Mouse (Mus musculus) kidney, adult 18-20 months (tissue): ENCODE measurements at regions not wholly inside any gene's neighbourhood (a gene's known extent, or its start where the extent isn't known, plus 50 kb on each side); places are given as distances from the start of the nearest gene placed in this dataset.

ENCODE experiments used
- DNase-seq: peaks from one replicate; pipeline ENCODE4 v3.0.0; 2021

DNA sequence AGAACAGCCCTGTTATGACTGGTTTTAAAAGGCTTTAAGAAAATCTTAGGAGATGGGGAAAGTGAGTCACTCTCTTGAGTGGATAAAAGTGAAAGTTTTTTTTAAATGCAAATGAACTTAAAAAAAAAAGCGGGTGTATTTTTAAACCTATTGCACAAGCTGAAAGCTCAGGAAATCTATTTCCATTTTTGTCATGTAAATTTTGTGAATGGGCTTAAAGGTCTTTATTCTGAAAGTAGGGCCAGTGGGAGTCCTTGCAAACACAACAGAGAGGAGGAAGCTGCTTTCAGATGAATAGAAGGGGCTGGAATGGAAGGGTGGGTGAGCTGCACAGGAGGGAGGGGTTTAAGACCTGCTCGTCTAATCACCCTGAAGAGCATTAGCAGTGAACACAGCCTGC is 62.9 kb downstream of the Fam84a start:
- no peak for DNase-seq

DNA sequence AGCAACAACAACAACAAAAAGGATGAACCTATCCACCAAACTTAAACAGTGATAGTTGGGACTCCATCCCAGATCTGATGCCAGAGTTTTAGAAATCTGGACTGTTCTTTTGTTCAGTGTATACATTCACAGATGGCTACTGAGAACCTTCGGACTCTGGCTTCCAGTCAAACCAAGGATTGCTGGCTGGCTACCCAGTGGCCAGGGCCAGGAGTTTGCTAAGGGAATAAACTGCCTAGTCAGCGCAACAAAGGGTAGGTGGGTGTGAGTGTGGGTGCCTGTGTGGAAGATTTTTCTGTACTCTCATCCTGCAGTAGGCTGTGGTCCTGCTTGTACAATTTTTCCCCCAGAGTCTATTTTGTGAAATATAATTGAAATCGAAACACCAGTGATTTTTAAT is 69.1 kb downstream of the Fam84a start:
- no peak for DNase-seq

DNA sequence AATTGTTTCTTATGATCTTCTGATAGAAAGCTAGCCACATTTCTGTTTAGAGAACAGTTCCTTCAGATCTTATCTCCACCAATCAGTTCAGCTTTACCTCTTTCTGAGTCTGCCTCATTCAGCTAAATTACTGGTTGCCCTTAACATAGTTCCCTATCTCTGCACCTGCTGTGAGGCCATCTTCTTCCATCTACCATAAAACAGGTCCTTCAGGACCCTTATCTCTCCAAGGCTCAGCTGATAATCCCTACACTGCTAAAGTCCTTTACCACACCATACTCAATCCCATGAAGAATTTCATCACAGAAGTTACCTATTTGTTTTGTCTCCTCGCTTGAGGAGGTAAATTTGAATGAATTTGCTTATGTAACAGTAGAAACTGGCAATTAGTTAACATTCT is 72.0 kb downstream of the Fam84a start:
- DNase-seq = no peak

DNA sequence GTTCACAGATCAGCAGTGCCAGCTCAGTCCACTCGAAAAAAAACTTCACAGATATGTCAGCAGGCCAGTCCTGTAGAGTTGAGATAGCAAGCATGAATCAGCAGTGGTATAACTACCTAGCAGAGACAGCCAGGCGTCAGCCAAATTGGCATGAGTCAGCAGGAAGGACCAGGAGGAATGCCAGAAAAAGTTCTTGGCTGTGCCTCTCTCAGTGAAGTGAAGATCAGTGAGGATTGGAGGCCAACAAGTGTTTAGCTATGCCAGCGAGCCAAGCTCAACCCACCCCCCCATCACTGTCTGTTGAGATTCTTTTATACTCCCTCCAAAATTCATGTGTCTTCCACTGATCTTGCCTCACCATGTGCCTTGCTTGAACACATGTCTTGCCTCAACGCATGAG is 82.8 kb downstream of the Fam84a start:
- DNase-seq = no peak

DNA sequence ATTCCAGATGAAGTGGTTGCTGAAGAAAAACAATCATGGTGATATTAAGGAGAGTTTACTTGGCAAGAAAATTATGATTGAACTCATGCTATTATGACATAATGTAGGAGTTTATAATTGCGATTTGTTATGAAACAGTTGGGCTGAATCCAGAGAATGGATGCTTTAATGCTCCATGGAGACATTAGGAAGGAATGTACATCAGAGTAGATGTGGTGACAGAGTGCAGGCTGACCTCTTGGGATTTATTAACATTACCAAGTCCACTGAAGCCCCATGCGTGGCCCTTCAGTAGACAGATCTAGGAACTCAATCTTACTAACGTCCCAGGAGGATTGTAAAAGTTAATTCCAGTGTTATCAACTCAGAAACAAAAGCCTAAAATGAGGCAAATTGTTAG is 86.5 kb downstream of the Fam84a start:
- no peak for DNase-seq

DNA sequence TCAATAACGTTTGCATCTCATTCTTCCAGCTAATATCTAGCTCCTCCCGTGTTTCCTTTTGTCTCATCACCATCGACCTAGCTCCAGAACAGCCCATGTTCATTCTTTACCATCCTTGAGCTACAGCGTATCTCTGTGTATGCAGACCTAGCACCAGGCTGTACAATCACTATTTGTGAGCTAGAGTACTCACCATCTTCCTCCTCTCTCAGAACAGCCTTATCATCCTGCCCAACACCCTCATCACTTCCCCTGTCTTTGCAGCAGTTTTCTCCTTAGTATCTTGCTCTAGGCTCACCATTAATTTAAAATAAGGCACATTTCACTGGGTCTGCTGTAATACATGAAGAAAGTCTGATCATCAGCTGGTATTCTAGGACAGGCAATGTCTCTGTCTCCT is 88.6 kb downstream of the Fam84a start:
- no peak for DNase-seq

DNA sequence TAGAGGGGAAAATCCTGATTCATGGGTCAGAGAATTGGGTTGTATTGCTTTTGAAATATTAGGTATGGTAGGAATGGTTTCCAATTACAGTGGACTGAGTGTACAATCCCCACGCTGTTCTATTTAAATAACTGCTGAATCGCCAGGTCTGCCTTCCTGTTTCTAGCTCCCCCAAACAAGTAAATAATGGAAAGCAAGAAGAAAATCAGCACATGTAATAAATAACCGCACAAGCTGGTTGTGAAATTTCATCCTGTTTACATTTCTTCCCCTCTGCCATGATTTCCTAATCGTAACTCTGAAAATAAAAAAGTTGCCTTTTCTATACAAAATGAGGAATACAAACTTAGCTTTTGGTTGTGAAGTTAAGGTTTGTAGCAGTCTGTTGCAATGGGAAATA is 95.7 kb downstream of the Fam84a start:
- no peak for DNase-seq

DNA sequence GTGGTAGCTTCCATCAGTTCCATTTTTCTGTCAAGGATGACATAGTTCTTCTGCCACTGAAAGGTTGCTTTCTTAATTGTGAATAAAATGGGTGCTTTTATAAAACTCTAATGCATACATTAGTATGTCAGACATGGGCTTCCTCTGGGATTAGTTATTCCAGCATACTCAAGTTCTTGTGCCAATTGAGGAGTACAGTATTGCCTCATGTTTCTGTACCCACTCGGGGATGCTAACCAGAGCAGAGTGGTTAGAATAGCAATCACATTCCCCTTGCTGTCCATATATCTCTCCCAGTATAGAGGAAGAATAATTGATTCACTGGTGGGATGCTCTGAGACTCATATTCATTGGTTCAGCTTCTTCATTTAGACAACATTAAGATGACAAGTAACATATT is 119.5 kb downstream of the Fam84a start:
- no peak for DNase-seq

DNA sequence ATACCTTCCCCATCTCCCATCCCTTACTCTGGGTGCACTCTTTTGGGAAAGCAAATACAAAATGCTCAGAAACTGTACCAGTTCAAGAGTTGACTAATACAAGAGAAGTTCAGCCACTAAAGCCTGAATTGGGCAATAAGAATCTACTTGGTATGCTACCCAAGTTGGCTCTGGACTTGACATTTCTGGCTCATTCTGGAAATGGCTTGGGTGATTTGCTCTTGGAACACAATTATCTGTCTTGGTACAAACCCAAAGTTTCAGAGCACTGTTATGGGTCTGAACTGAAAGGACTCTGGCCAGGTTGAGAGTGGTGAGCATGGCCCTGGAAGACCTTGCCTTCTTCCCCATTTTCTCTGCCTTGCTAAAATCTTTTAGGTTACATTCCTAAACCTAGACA is 136.6 kb downstream of the Fam84a start:
- no peak for DNase-seq

DNA sequence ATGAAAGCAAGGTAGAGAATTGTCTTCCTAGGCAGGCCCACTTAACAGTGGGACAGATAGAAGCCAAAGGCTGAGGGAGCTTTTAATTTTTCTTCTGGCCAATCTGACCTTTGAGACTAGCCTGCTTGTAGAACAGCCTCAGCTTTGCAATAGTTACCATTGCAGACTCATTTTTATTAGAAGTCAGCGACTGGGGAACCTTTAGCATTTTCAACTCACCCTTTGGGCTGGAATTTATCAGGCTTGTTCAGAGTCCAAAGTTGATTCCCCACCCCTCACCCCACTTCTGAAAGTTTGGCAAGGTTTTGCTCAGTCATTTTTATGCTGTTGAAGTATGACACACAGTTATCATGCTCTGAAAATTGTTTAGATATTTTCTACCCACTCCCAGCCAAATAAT is 145.9 kb downstream of the Fam84a start:
- DNase-seq = peak; percentile 2

DNA sequence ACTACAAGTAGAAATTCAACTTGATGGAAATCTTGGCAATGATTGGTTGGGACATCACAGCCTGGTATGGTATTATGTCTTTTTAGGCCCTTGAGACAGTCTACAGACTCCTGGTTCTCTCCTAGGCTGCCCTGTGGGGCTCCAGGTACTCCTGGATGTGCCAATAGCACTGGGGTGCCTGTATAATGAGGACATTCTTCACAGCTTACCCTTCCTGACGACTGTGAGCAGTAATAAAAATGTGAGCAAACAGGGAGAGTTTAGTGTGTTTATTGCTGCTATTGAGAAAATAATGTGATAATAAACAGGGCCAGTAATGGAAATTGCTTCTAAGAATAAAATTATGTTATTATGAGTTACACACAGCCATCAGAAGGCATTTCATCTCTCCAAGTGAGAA is 150.2 kb downstream of the Fam84a start:
- DNase-seq = no peak

DNA sequence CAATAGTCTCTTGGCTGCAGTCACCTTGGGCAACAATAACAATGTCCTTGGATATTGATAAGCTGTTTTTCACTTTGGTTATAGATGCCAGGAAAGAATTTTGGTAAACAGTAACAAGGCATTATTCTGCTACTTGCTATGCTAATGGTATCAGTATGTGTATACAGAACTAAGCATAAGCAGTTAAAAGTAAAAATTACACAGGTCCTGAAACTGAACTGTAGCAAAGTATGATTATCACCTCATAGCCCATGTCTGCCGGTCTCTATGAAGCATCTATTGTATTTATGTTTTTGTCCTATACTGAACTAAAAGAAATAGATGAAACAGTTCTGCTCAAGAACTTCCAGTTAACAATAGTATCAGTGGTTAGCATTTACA is 167.5 kb downstream of the Fam84a start:
- no peak for DNase-seq

DNA sequence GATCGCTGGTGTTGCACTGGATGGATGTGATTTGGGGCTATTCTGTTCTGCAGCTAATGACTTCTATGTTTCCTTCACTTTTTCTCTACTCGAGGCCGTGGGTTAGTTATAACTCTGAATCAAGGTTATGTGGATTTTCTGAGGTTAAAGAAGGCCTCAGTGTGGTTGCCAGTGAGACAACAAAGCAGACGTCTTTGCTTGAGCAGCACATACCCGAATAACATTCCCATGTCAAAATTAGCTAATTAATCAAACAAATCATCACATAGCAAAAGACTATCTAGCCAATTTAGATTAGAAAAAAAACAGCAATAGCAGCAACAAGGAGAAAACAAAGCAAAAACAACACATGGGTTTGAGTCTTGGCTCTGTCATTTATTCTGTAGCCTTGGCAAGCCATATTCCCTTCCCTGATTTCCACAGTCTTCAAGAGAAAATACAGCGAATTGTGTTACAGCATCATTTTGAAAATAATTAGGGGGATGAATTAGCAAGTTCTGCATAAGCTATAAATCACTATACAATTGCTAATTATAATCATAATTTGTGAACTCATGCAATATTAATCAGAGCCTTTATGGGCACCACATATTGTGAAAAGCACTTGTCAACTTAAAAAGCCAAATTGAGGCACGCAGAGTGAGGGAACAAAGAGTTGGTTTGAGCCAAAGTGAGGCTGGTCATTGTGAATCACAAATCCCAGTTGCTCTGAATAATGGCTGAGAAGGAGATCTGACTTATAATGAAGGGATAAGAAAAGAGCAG is 168.0 kb downstream of the Fam84a start:
- DNase-seq = no peak

DNA sequence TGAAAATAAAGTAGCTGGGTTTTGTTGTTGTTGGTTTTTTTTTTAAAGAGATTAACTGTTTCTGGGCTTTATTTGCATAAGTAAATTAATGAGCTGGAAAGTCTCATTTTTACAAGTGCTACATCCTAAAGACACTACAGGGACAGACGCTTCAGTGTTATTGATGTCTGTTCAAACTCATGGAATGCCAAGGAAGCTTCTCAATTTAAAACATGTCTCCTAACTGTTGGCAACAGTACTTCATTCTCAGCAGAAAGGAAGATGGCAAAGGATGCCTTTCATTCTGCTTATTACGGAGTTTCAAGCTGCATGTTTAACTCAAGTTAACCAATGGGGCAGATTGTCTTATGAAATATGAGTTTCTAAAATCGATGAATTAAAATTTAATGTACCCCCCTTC is 187.3 kb downstream of the Fam84a start:
- DNase-seq = no peak

DNA sequence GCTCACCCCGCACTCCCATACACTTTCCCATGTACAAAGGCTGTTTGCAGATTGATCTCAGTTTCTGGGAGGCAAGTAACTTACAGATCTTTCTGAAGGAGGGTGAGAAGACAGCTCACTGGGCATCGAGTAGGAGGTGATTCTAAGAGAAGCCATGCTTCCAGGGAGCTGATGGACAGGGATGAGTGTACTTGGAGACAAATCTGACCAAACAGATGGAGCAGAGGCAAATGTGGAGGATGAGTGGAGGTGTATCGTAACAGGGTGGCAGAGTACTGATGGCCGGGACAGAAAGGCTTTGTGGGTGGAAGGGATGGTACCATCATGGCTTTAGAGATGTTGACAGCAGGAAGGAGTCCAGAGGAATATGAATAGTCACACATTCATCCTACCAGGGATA is 212.4 kb downstream of the Fam84a start:
- DNase-seq = no peak

DNA sequence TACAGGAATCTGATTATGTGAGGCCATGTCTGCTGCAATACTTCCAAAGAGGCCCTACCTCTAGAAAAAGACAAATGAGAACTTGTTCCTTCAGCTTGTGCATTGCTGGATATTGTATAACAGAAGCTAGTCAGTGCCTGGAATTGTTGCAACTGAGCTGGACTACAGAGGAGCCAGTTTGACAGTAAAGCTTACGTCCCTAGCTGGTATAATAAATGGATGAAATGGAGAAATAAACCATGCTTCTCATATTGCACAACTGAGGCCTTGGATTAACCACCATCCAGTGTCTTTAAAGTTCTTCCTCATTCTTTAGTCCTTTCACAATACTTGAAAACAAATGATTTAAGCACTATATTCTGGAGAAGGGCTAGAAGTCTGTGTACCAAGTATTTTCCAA is 230.8 kb downstream of the Fam84a start:
- no peak for DNase-seq

DNA sequence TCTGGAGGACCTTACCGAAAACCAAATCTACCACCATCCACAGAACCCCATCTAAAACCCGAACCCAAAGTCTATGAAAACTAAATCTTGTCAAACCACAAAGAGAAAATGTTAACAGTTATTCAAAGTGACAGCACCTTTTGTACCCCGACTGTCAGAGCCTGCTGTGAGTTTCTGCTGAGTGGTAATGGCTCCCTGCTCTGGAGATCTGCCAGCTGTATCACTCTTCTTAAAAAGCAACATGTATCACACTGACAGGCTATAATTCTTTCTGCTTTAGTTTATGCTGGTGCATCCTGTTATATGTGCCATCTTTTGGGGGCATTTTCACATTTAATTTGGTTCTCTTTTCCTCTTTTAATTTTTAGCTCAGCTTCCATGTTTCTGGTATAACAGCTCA is 268.5 kb downstream of the Fam84a start:
- no peak for DNase-seq

DNA sequence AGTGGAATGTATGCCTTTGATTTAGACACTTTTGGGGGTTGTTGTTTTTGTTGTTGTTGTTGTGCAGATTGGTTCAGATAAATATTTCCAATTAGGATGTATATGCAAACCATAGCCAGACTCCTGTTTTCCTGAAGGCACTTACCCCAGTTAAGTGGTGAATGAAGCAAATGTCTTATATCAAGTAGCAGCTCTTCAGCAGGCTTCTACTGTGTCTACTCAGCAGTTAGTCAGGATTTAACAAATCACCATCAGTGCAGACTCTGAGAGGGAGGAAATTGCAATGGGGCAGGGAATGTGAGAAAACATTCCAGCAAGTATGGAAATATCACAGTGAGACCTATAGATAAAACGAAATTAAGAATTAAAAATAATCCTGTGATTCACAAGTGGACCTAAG is 282.7 kb downstream of the Fam84a start:
- DNase-seq = no peak

DNA sequence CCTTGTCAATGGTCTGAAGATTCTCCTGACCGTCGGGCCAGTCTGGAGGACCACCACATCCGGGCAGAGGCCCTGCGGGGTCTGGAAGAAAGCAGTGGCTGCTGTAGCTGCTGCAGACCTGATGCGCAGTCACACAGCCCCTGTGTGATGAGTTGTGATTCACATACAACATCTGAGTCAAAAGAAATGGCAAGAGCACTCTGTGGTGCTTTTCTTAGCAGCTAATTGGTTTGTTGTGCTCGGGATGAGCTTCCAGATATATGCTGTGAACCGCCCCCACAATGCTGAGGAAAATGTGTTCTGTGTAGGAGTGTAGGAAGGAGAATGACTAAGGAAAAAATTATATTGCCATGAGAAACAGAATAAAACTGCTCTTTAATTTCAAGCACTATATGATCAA is 290.6 kb downstream of the Fam84a start:
- no peak for DNase-seq

DNA sequence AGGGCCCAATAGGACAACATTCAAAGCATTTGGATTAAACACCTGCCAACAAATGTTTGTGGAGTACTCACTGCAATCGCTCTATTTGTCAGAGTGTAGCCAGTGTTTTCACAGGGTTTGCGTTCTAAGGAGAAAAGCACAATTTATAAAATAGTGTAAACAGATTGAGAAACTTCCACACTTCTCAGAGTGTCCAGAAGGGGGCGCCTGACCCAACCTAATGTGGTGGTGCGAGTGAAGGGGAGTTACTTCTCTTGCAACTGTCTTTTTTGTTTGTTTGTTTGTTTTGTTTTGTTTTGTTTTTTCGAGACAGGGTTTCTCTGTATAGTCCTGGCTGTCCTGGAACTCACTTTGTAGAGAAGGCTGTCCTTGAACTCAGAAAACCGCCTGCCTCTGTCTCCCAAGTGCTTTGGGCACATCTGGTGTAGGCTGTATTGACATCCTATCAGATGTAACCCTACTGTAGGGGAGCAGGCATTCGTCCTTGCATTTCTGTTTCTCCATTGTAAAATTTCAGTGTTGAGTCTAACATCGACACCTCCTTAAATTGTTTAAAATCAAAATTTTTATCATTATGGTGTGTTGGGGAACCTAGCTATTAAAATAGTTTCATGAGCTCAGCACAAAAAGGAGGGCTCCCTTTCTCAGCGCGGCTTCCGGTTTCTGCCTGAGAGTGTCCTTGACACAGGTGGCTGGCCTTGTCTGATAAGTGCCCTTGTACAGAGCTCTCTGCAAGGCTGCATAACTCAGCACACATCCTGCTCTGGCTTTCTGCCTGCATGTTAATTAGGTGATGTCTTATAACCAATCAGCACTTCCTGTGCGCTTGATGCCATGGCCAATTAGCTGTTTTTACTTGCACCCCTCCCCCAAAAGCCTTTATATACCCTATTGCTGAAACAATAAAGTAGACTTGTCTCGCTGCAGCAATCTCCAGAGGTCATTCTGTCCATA is 307.0 kb downstream of the Fam84a start:
- peak; percentile 30 for DNase-seq

DNA sequence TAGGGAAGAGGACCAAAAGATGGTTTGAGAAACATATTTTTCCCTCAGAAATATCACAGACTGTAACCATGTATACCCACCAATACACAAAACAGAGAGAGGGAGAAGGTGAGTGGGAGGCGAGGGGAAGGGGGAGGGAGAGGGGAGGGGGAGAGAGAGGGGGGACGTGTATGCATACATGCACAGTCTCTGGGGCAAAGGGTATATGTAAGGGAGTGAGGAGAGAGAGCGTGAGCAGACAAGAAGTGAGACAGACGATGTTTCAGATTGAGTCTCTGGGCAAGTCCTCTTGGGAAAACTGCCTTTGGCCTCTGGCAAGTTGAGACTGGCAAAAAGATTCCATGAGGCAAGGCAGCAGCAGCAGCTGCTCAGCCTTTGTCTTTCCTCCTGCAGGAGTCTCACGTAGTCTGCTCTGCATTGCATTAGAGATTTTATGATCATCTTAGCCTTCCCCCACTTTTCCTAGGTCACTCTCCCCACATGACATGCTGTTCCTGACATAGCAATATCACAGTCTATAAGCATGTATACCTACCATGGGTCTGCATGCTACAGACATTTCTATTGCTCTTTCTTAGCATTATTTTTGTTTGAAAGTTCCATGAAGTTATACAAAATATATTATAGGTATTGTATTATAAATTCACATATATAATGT is 308.3 kb downstream of the Fam84a start:
- DNase-seq = no peak

DNA sequence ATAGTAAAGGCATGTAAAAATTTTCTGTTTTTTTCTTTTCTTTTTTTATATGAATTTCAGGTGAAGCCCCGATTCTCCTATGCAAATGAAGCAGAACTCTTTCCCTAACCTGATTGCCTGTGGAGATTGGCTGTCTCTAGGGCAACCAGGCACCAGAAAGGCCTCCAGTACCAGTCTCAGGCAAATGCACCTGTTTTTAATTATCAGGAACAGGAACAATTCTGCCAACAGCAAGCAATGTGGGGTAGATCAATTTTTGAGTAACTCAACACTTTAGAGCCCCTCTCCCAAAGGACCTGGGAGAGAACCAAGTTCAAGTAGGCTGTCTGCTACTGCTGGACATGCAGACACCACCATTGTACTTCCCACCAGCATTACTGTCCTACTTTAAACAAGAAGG is 310.6 kb downstream of the Fam84a start:
- no peak for DNase-seq

DNA sequence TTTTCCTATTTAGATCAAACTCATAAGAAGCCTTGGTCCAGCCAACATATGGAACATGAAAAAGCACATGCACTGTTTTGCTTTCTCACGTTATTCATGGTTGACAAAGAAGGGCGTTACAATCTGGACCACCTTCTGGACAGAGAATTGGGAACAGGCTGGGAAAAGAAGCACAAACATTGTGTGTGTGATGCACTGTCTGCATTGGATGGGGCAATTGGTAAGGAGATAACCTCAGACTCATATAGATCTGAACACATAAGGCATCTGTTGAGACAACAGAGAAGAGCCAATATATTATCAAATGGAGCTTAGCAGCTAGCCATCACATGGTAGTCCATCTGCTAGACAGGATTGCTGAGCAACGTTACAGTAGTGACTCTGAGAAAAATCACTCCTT is 317.1 kb downstream of the Fam84a start:
- DNase-seq = no peak

DNA sequence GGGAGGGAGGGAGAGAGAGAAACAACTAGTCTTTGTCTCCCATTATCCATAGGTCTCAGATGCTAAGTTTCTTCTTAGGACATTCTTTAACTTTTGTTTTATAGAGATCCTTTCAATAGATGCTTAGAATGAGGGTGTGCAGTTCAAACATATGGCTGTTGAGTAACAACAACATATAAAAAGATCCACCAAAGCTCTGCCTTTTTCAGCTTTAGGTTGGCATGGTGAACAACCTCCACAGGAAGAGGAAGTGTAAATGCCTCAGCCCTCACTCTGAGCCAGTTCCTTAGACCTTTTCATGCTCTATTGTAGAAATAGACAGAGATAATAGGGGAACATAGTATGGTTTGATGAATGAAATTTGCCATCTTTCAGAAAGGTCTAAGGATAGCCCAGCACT is 326.0 kb downstream of the Fam84a start:
- no peak for DNase-seq
